Mouse (Mus musculus) bone marrow macrophage, adult 2 months (primary cell): ENCODE data around the gene Apoa5.

Experiments used
- CTCF ChIP-seq: IDR thresholded peaks from 2 replicates; pipeline ENCODE4 v1.5.1; 2012; ENCODE audit warnings: low read depth, mild to moderate bottlenecking, low read length, moderate library complexity
- POLR2A ChIP-seq: IDR thresholded peaks from 2 replicates; pipeline ENCODE4 v1.6.1; 2012; ENCODE audit warnings: mild to moderate bottlenecking, low read depth, low read length, borderline replicate concordance

DNA sequence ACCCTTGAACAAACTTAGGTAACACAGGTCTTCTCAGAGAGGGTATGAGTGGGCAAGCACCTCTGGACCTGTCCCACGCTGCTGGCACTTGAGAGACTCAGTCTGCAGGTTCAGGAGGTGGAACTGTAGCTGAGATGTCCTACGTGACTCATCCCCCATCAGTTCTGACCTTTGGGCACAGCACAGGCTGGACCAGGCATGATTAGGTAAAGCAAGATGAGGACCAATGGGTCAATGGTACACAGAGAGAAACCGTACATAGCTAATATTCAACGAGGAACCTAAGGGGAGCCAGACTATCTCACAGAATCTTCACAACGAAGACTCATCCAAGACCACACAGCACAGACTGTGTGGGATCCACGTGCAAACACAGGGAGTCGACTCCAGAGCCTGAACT, 29.6 kb upstream of the Apoa5 start:
- no peak for TF ChIP-seq CTCF
- TF ChIP-seq POLR2A, result no peak
